Mouse (Mus musculus) thymus, adult 2 months (tissue): Measurements from ENCODE around the gene Rtkn2. TPM values are rescaled to one million over a fixed set of nuclear protein-coding genes. Genes with fewer than 3 reads are reported as not detected.

Experiments
- DNase-seq: peaks from one replicate; pipeline ENCODE4 v3.0.0; 2021
- H3K27ac ChIP-seq: fragments of 200-500 bp; 2 replicates; pipeline ENCODE4 v1.5.1; 2012; ENCODE audit warnings: low read length, control low read depth; ENCODE audit not compliant: control insufficient read depth, insufficient read depth
- H3K27me3 ChIP-seq: fragments of 200-500 bp; 2 replicates; pipeline ENCODE4 v1.6.1; 2012; ENCODE audit warnings: mild to moderate bottlenecking, low read length, moderate library complexity, mixed read lengths; ENCODE audit not compliant: control insufficient read depth, insufficient read depth
- H3K36me3 ChIP-seq: fragments of 200-500 bp; 2 replicates; pipeline ENCODE4 v1.6.1; 2012; ENCODE audit warnings: mild to moderate bottlenecking, low read length, moderate library complexity; ENCODE audit not compliant: control insufficient read depth, insufficient read depth
- H3K4me1 ChIP-seq: fragments of 200-500 bp; replicated peaks from 2 replicates; pipeline ENCODE4 v1.6.1; 2012; ENCODE audit warnings: low read length; ENCODE audit not compliant: control insufficient read depth, insufficient read depth
- H3K4me3 ChIP-seq: fragments of 200-500 bp; 2 replicates; pipeline ENCODE4 v1.5.1; 2012; ENCODE audit warnings: mild to moderate bottlenecking, low read length, control low read depth, moderate library complexity; ENCODE audit not compliant: control insufficient read depth, insufficient read depth
- CTCF ChIP-seq: fragments of 200-500 bp; IDR thresholded peaks from 2 replicates; pipeline ENCODE4 v1.5.1; 2012; ENCODE audit warnings: mild to moderate bottlenecking, control low read depth, low read length, moderate library complexity, borderline replicate concordance; ENCODE audit not compliant: control insufficient read depth, poor library complexity, insufficient read depth; ENCODE audit errors: extremely low read depth
- POLR2A ChIP-seq: fragments of 200-500 bp; IDR thresholded peaks from 2 replicates; pipeline ENCODE4 v1.6.1; 2012; ENCODE audit warnings: mild to moderate bottlenecking, low read length, control low read depth, moderate library complexity; ENCODE audit not compliant: control insufficient read depth, poor library complexity, insufficient read depth; ENCODE audit errors: extremely low read depth
- WGBS: fragments of 180-500 bp; shearing (Covaris S2); methylation state at CpG from one replicate; pipeline ENCODE4 v1.1.7; 2018; 5-methylcytosine and 5-hydroxymethylcytosine counted together
- polyA plus RNA-seq: library from polyadenylated mRNA; depleted of rRNA; stranded (reverse); fragments of >200 nt; gene quantifications from 2 replicates; pipeline ENCODE4 v1.2.3, GENCODE M21; 2012

Rtkn2 gene
- polyA plus RNA-seq, 1 experiment, result 4.2 TPM

DNA sequence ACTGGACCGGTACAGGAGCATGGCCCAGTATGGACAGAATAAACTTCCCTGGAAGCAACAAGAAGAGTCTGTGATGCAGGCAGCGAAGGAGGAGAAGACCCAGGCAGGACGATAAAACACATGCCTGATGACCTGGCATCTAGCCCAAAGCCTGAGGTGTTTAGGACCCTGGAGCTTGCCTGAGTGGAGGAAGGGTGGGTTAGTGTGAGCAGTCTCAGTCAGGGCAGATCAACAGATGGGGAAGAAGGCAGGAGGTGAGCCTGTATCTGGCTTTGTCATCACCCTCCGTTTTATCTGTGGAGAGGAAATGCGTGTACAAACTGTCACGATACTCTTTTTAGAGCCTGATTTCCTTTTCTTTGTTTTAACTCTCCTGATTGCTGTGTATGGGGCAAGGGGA, 102.3 kb downstream of the Rtkn2 start:
- Histone ChIP-seq H3K4me3 (no peak overlapping the region), H3K27ac (peak overlapping the region; percentile 80), H3K4me1 (peaks cover 9% of the 10 kb centered on the region), H3K36me3 (no peaks in the 10 kb centered on the region), H3K27me3 (no peaks in the 10 kb centered on the region)
- peak; percentile 53 for DNase-seq
- WGBS, result 26% methylated on average over 6 of the region's 6 CpGs
- TF ChIP-seq POLR2A (no peak), CTCF (no peak)

DNA sequence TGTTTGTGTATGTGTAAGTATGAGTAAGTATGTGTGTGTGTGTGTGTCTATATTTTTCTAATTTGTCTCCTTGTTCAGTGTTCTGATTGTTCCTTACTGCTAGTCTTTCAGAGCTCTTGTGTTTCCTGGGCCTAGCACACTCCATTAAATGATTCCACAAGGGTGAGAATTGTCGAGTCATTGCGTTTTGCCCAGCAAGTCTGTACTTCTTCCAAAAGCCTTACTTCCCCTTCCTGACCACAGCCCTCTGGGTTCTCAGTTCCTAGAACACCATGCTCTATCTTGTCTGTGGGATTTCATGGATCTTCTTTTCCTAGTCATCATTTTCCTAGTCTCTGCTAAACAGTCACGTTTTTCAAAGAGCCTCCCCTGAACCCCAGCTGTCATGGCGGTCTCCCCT, 106.2 kb downstream of the Rtkn2 start:
- Histone ChIP-seq H3K4me3 (no peak overlapping the region), H3K4me1 (peaks cover 9% of the 10 kb centered on the region), H3K36me3 (no peaks in the 10 kb centered on the region), H3K27me3 (no peaks in the 10 kb centered on the region), H3K27ac (no peak overlapping the region)
- TF ChIP-seq CTCF, result no peak
- no peak for TF ChIP-seq POLR2A
- DNase-seq, result no peak
- 45% methylated on average over 4 of the region's 4 CpGs for WGBS

- peaks cover 4% of the 10 kb centered on the region; the same call in 1 of the 2 replicates for H3K4me1 ChIP-seq
- no peak overlapping the region for H3K27ac ChIP-seq
- WGBS, result 95% methylated on average over 4 of the region's 4 CpGs
- H3K4me3 ChIP-seq, result no peak overlapping the region
- H3K36me3 ChIP-seq, result no peaks in the 10 kb centered on the region
- DNase-seq, result no peak
- TF ChIP-seq CTCF (no peak), POLR2A (no peak)
- no peaks in the 10 kb centered on the region for H3K27me3 ChIP-seq
Observed at GRCm38 (mm10) chr10:68086973-68087372, 107.6 kb downstream of the Rtkn2 start.

DNA sequence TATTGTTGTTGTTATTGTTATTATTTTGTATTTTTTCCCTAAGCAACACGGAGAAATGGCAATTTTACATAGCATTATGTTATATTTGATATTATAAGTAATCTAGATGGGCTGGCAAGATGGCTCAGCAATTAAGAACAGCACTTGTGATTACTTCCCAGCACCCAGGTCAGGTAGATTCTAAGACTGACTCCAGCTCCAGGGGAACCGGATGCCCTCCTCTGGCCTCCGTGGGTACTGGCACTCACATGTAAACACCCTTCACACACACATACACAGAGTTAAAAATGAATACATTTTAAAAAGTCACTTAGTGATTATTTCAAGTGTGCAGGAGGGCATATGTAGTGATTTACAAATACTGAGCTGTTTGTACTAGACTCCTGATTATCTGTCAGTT, 108.4 kb downstream of the Rtkn2 start:
- no peak for DNase-seq

DNA sequence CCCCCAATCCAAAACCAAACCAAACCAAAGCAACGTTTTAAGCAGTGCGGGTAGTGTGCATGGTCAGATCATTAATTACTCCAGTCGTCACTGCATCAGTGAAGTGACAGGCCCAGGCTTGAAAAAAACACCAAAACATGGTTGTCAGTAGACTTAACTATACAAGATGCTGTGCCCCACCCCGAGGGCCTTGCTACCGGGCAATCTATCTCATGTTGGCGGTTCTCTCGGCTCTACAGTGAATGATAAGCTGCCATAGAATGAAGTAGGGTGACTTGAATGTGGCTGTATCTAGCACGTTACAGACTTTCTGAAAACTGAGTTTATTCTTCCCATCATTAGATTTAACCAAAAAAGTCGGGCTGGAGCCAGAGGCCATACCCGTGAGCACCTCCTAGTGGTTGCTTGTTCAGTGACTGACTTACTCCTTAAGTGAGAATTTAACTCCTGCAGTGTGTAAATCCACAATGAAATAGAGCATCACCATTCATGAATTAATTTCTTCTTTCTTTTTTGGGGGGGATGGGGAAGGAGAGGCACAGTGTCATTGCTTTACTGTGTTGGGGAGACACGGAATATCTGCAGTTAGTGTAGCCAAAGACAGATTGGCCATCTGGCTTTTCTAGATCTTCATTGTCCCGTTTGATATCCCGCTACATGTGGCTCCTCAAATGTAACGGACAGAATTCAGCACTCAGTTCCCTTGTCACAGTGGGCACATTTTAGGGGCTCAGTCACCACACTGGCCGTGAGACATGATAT, 110.2 kb downstream of the Rtkn2 start:
- Histone ChIP-seq H3K4me3 (no peak overlapping the region), H3K27me3 (no peaks in the 10 kb centered on the region), H3K4me1 (no peaks in the 10 kb centered on the region), H3K36me3 (no peaks in the 10 kb centered on the region), H3K27ac (peak overlapping the region; percentile 24; the same call in 1 of the 2 replicates)
- WGBS, result 71% methylated on average over 15 of the region's 15 CpGs
- TF ChIP-seq CTCF (no peak), POLR2A (no peak)
- DNase-seq, result peak; percentile 41

More for the DNA sequence above, 108.4 kb downstream of the Rtkn2 start:
- Histone ChIP-seq H3K27ac (no peak overlapping the region), H3K4me1 (peaks cover 4% of the 10 kb centered on the region; the same call in 1 of the 2 replicates), H3K4me3 (no peak overlapping the region), H3K36me3 (no peaks in the 10 kb centered on the region), H3K27me3 (no peaks in the 10 kb centered on the region)
- TF ChIP-seq CTCF (no peak), POLR2A (no peak)
- 93% methylated on average over 3 of the region's 3 CpGs for WGBS

DNA sequence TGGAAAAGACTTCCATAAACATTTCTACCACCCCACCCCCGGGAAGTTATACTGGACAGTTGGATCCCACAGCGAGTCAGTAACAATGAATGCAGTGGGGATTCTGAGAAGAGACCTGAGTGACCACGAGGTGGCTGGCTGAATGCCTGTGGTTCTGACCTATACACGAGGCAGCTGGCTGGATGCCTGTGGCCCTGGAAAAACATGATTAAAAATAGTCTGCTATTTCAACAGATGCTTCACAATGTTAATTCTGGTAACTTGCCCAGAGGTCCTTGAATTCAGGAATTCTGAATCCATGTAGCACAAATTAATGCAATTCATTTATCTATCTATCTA, 110.8 kb downstream of the Rtkn2 start:
- Histone ChIP-seq H3K27ac (no peak overlapping the region), H3K4me3 (no peak overlapping the region), H3K4me1 (no peaks in the 10 kb centered on the region), H3K27me3 (no peaks in the 10 kb centered on the region), H3K36me3 (no peaks in the 10 kb centered on the region)
- no peak for TF ChIP-seq CTCF
- no peak for TF ChIP-seq POLR2A
- WGBS, result 56% methylated on average over 4 of the region's 4 CpGs
- DNase-seq, result no peak
